Mouse (Mus musculus): ENCODE measurements around the gene Olfr547. TPM values are rescaled to one million over a fixed set of nuclear protein-coding genes. Genes with fewer than 3 reads are reported as not detected.

Gene Olfr547
- polyA plus RNA-seq, 1 experiment: not detected

DNA sequence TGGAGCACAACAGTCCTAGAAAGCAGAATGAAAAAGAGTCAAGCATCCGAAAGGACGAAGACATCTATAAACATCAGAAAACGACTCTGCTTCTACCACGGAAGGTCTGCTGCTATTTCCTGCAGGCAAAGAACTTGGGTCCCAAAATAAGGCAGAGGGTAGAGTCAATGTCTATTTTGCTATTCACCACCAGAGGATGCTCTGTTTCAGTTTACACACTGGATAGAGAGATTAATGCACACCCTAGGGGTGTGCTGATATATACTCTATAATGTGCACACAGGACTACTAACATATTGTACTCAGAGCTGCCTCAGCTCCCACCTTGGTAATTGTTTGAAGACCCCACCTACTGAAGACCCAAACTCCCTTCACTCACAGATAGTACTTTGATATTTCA, 31.7 kb downstream of the Olfr547 start:
- DNase-seq (ENCODE audit: low read depth): no peak

DNA sequence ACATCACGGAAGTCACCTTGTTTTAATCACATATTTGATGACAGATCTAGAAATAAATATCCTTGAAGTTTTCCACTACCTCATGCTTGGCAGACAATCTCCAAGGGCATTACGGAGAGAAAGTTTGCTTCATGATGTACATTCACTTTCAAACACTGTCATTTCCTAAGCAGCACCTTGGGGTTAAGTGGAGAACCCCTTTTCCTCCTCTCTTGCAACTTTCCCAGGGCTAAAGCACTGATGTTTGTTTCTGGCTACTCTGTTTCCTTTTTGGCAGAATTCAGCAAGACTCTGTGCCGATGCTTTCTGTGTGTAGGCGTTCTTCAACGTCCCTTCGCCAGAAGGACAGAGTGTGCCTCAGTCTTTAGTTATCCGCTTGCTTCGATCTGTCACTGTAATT, 36.6 kb downstream of the Olfr547 start, which contains the start of gene Olfr550:
Gene Olfr550 (plus strand): TSS at position 301 of the 400 bp plus-strand sequence.
- DNase-seq (ENCODE audit: low read depth): no peak

DNA sequence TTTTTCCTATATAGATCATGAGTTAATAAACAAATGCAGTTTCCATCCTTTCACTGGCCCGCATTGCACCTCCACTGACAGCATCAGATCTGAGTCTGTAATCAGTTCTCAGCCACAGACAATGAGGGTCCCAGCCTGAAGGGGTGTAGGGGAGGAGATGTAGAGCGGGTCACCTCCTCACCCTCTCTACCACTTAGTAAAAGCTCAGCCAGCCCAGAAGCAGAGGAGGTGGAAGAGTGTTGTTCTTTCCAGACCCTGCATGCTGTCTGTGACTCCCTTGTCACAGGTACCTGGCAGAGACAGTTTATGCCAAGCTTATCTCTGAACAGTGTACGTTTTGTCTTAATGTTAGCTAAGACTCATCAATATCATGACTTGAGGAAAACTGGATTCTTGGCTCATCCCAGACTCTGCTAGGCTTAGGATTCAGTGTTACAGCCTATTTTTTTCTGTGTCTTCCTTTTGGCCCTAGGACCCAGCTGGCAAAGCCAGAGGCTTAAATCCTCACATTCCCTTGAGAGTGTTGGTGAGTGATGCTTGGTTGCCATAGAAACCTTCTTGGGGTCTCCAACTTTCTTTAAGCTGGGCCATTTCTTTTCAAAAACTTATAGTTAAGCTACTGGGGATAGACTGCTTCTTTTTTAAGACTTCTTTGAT, 38.8 kb downstream of the Olfr547 start:
- DNase-seq (ENCODE audit: low read depth): no peak

DNA sequence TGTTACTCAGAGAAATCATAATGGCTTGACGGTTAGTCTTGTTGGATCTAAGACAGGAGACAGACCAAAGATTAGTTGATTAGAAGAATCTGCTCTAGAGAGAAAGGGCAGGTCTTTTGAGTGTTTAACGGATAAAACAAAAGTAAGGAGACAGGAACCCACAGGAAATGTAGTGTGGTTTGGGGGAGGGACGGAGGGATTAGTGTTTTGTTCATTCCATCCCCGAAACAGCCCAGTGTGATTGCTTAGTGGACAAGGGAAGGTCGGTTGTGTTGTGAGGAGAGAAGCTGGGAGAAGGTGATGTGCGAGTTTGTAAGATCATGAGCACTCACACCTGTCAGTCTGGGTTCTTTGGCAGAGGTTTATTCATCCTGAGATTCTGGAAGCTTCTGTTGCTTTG, 41.4 kb downstream of the Olfr547 start:
- DNase-seq (ENCODE audit: low read depth): no peak

Other genes starting within 250 kb of the Olfr547 start
- 13.2 and 13.8 TPM in 2 replicates for gene Rrm1, start 93.1 kb upstream of the Olfr547 start, polyA plus RNA-seq (2012; rRNA removed)
- 1.5 and 2.4 TPM in 2 replicates for gene Olfr543, start 53.1 kb upstream of the Olfr547 start, polyA plus RNA-seq (2012; rRNA removed)
- gene Olfr544, start 46.4 kb upstream of the Olfr547 start, polyA plus RNA-seq (2012; rRNA removed): not detected in 2 replicates
- not detected in 2 replicates for gene Olfr545, start 35.2 kb upstream of the Olfr547 start, polyA plus RNA-seq (2012; rRNA removed)
- not detected in 2 replicates for gene Olfr548-ps1, start 6.1 kb downstream of the Olfr547 start, polyA plus RNA-seq (2012; rRNA removed)
- not detected in 2 replicates for gene Olfr549, start 15.1 kb downstream of the Olfr547 start, polyA plus RNA-seq (2012; rRNA removed)
- gene Trim21, start 30.7 kb downstream of the Olfr547 start, polyA plus RNA-seq (2012; rRNA removed): 5.4 and 6.4 TPM in 2 replicates
- gene Olfr550, start 36.7 kb downstream of the Olfr547 start, polyA plus RNA-seq (2012; rRNA removed): 0.20 and 0.45 TPM in 2 replicates
- not detected in 2 replicates for gene Olfr551, start 57.1 kb downstream of the Olfr547 start, polyA plus RNA-seq (2012; rRNA removed)
- not detected in 2 replicates for gene Olfr552, start 63.0 kb downstream of the Olfr547 start, polyA plus RNA-seq (2012; rRNA removed)
- not detected in 2 replicates for gene Olfr553, start 83.5 kb downstream of the Olfr547 start, polyA plus RNA-seq (2012; rRNA removed)
- not detected in 2 replicates for gene Olfr554, start 103.7 kb downstream of the Olfr547 start, polyA plus RNA-seq (2012; rRNA removed)
- not detected in 2 replicates for gene Olfr555, start 124.1 kb downstream of the Olfr547 start, polyA plus RNA-seq (2012; rRNA removed)
- gene Olfr556, start 130.2 kb downstream of the Olfr547 start, polyA plus RNA-seq (2012; rRNA removed): not detected in 2 replicates
- gene Trim68, start 152.6 kb downstream of the Olfr547 start, polyA plus RNA-seq (2012; rRNA removed): 37.4 and 42.2 TPM in 2 replicates
- not detected in 2 replicates for gene Olfr557, start 161.2 kb downstream of the Olfr547 start, polyA plus RNA-seq (2012; rRNA removed)
- gene Olfr558, start 167.5 kb downstream of the Olfr547 start, polyA plus RNA-seq (2012; rRNA removed): 2.6 and 3.6 TPM in 2 replicates
- gene Olfr33, start 184.3 kb downstream of the Olfr547 start, polyA plus RNA-seq (2012; rRNA removed): not detected in 2 replicates
- not detected in 2 replicates for gene Olfr559, start 192.7 kb downstream of the Olfr547 start, polyA plus RNA-seq (2012; rRNA removed)
- gene Olfr560, start 224.6 kb downstream of the Olfr547 start, polyA plus RNA-seq (2012; rRNA removed): 0.14 TPM in 1 of 2 replicates, not detected in the other
- gene Olfr78, start 224.7 kb downstream of the Olfr547 start, polyA plus RNA-seq (2012; rRNA removed): 3.7 and 4.9 TPM in 2 replicates
- 0.09 TPM in 1 of 2 replicates, not detected in the other for gene Olfr561, start 236.5 kb downstream of the Olfr547 start, polyA plus RNA-seq (2012; rRNA removed)

Measured in gonadal fat pad, adult 2 months (tissue).